Mouse (Mus musculus) thymus, postnatal 36 days (tissue): ENCODE measurements around the gene 1600002K03Rik.

ENCODE experiments used
- DNase-seq, 2 experiments: peaks; one replicate each; pipeline ENCODE4 v3.0.0; 2022; ENCODE audit warnings: mixed read lengths in 2 of 2

Gene 1600002K03Rik

GRCm38 (mm10) chr10:80141786-80142529 is 30.8 kb upstream of the 1600002K03Rik start:
- peak; percentile 86 to 93 for DNase-seq

GRCm38 (mm10) chr10:80142530-80142925 is 30.2 kb upstream of the 1600002K03Rik start:
- no peak for DNase-seq

GRCm38 (mm10) chr10:80143664-80144063 is 29.1 kb upstream of the 1600002K03Rik start:
- DNase-seq, result no peak

GRCm38 (mm10) chr10:80144159-80144558 is 28.6 kb upstream of the 1600002K03Rik start:
- DNase-seq, result peak in 1 of 2 experiments; percentile 32

GRCm38 (mm10) chr10:80144864-80145838 is 27.6 kb upstream of the 1600002K03Rik start:
- peak; percentile 76 to 80 for DNase-seq

- peak in 1 of 2 experiments; percentile 56 for DNase-seq
These were observed 26.8 kb upstream of the 1600002K03Rik start for GRCm38 (mm10) chr10:80145896-80146295.

GRCm38 (mm10) chr10:80146568-80147011 is 26.2 kb upstream of the 1600002K03Rik start:
- DNase-seq, result peak in 1 of 2 experiments; percentile 34

- DNase-seq, result peak in 1 of 2 experiments; percentile 33
These were observed 25.5 kb upstream of the 1600002K03Rik start for GRCm38 (mm10) chr10:80147146-80147718.

- DNase-seq, result peak; percentile 80 to 82
These were observed 24.8 kb upstream of the 1600002K03Rik start, which contains the start of gene Midn for GRCm38 (mm10) chr10:80147719-80148601. Gene Midn (plus strand): TSS chr10:80148272.

- peak; percentile 94 to 96 for DNase-seq
These were observed 24.0 kb upstream of the 1600002K03Rik start for GRCm38 (mm10) chr10:80148610-80149290.

GRCm38 (mm10) chr10:80149291-80150225 is 23.2 kb upstream of the 1600002K03Rik start:
- DNase-seq, result peak; percentile 96 to 99

GRCm38 (mm10) chr10:80150226-80151210 is 22.2 kb upstream of the 1600002K03Rik start:
- DNase-seq, result peak; percentile 84 to 89

GRCm38 (mm10) chr10:80151211-80152034 is 21.3 kb upstream of the 1600002K03Rik start:
- DNase-seq, result peak; percentile 77 to 83

- peak; percentile 36 to 55 for DNase-seq
These were observed 20.5 kb upstream of the 1600002K03Rik start for GRCm38 (mm10) chr10:80152071-80152872.

GRCm38 (mm10) chr10:80152873-80153260 is 19.9 kb upstream of the 1600002K03Rik start:
- DNase-seq, result no peak

- no peak for DNase-seq
These were observed 19.0 kb upstream of the 1600002K03Rik start for GRCm38 (mm10) chr10:80153713-80154112.

- DNase-seq, result no peak
These were observed 18.4 kb upstream of the 1600002K03Rik start for GRCm38 (mm10) chr10:80154384-80154783.
